Mouse (Mus musculus) midbrain, embryonic 14.5 days (tissue): ENCODE data around the gene Arl10. TPM values are rescaled to one million over a fixed set of nuclear protein-coding genes. Genes with fewer than 3 reads are reported as not detected.

Experiments used
- ATAC-seq: fragments of 200-750 bp; cut with Nextera tagmentation; 2 replicates; pipeline ENCODE4 v1.8.0; 2017; ENCODE audit warnings: moderate number of reproducible peaks, moderate library complexity; ENCODE audit not compliant: low FRiP score, low TSS enrichment
- DNase-seq: peaks from one replicate; pipeline ENCODE4 v3.0.0-alpha.2; 2015
- H3K27ac ChIP-seq: fragments of 300-500 bp; sonication (generic); replicated peaks from 2 replicates; pipeline ENCODE4 v1.5.1; 2014; ENCODE audit warnings: mild to moderate bottlenecking, low read depth, low read length, moderate library complexity
- H3K27me3 ChIP-seq: fragments of 300-500 bp; sonication (generic); 2 replicates; pipeline ENCODE4 v1.6.1; 2014; ENCODE audit warnings: low read length, control low read depth, mixed read lengths; ENCODE audit not compliant: control insufficient read depth, insufficient read depth
- H3K36me3 ChIP-seq: fragments of 300-500 bp; sonication (generic); 2 replicates; pipeline ENCODE4 v1.6.1; 2014; ENCODE audit warnings: low read length, control low read depth; ENCODE audit not compliant: control insufficient read depth, insufficient read depth
- H3K4me1 ChIP-seq: fragments of 300-500 bp; sonication (generic); 2 replicates; pipeline ENCODE4 v1.6.1; 2014; ENCODE audit warnings: mild to moderate bottlenecking, antibody characterized with exemption, low read length, control low read depth; ENCODE audit not compliant: control insufficient read depth, insufficient read depth
- H3K4me2 ChIP-seq: fragments of 300-500 bp; sonication (generic); 2 replicates; pipeline ENCODE4 v1.6.1; 2014; ENCODE audit warnings: mild to moderate bottlenecking, low read length, moderate library complexity
- H3K4me3 ChIP-seq: fragments of 300-500 bp; sonication (generic); replicated peaks from 2 replicates; pipeline ENCODE4 v1.5.1; 2014; ENCODE audit warnings: low read depth, low read length
- H3K9ac ChIP-seq: fragments of 300-500 bp; sonication (generic); replicated peaks from 2 replicates; pipeline ENCODE4 v1.6.1; 2014; ENCODE audit warnings: mild to moderate bottlenecking, low read length, moderate library complexity
- H3K9me3 ChIP-seq: fragments of 300-500 bp; sonication (generic); 2 replicates; pipeline ENCODE4 v1.6.1; 2016; ENCODE audit warnings: low read length, control low read depth, mixed read lengths; ENCODE audit not compliant: control insufficient read depth
- WGBS: fragments of 180-500 bp; shearing (Covaris S2); extraction: QIAGEN DNeasy Blood & Tissue Kit; methylation state at CpG from one replicate; pipeline ENCODE4 v1.1.7; 2014; 5-methylcytosine and 5-hydroxymethylcytosine counted together
- polyA plus RNA-seq: library from polyadenylated mRNA; unstranded; fragments of >200 nt; fragmentation: Nextera tagmentation; extraction: Ambion mirVana; gene quantifications from 2 replicates; pipeline ENCODE4 v1.2.1, GENCODE M21; 2014

Gene Arl10
- polyA plus RNA-seq: 88.1 and 117 TPM in 2 replicates

- no peaks in the 10 kb centered on the region for H3K27me3 ChIP-seq
- H3K27ac ChIP-seq: peak within 1 kb of the TSS; percentile 75
- peak within 1 kb of the TSS; percentile 98 for H3K4me3 ChIP-seq
- H3K9me3 ChIP-seq: no peaks in the 10 kb centered on the region
- DNase-seq (peak; percentile 89), ATAC-seq (peak; percentile 91)
- H3K36me3 ChIP-seq: peaks cover 21% of the 10 kb centered on the region
- under 1% methylated on average over 55 of the region's 55 CpGs for WGBS
- H3K9ac ChIP-seq: peak within 1 kb of the TSS; percentile 82
- H3K4me1 ChIP-seq: peaks cover 14% of the 10 kb centered on the region
- peak within 1 kb of the TSS; percentile 93 for H3K4me2 ChIP-seq
These were observed at the start of gene Arl10 for GRCm38 (mm10) chr13:54574854-54575481. Arl10 (plus strand) TSS chr13:54575015.

- no peaks in the 10 kb centered on the region for H3K27me3 ChIP-seq
- DNase-seq: no peak
- 94% methylated on average over 6 of the region's 6 CpGs for WGBS
- peaks cover 72% of the 10 kb centered on the region for H3K36me3 ChIP-seq
- no peak overlapping the region for H3K27ac ChIP-seq
- no peaks in the 10 kb centered on the region for H3K9me3 ChIP-seq
- no peak overlapping the region for H3K4me2 ChIP-seq
- H3K4me1 ChIP-seq: no peaks in the 10 kb centered on the region
- H3K9ac ChIP-seq: no peak overlapping the region
- no peak overlapping the region for H3K4me3 ChIP-seq
- no peak for ATAC-seq
These were observed 47.7 kb upstream of the Arl10 start for GRCm38 (mm10) chr13:54527140-54527539.

GRCm38 (mm10) chr13:54532134-54532533 lies 42.7 kb upstream of the Arl10 start:
- Histone ChIP-seq H3K9me3 (no peaks in the 10 kb centered on the region), H3K9ac (no peak overlapping the region), H3K4me2 (no peak overlapping the region), H3K4me3 (no peak overlapping the region), H3K36me3 (peaks cover 65% of the 10 kb centered on the region), H3K27me3 (no peaks in the 10 kb centered on the region), H3K27ac (no peak overlapping the region), H3K4me1 (no peaks in the 10 kb centered on the region)
- DNase-seq (no peak), ATAC-seq (no peak)

GRCm38 (mm10) chr13:54548036-54548435 lies 26.8 kb upstream of the Arl10 start:
- DNase-seq (no peak), ATAC-seq (no peak)
- no peak overlapping the region for H3K4me3 ChIP-seq
- H3K9ac ChIP-seq: no peak overlapping the region
- no peak overlapping the region for H3K4me2 ChIP-seq
- no peaks in the 10 kb centered on the region for H3K4me1 ChIP-seq
- no peak overlapping the region for H3K27ac ChIP-seq
- 83% methylated on average over 7 of the region's 7 CpGs for WGBS
- no peaks in the 10 kb centered on the region for H3K9me3 ChIP-seq
- H3K36me3 ChIP-seq: peaks cover 77% of the 10 kb centered on the region
- H3K27me3 ChIP-seq: no peaks in the 10 kb centered on the region

GRCm38 (mm10) chr13:54556176-54556575 lies 18.6 kb upstream of the Arl10 start:
- H3K9me3 ChIP-seq: no peaks in the 10 kb centered on the region
- H3K9ac ChIP-seq: no peak overlapping the region
- no peak for ATAC-seq
- H3K36me3 ChIP-seq: peaks cover 96% of the 10 kb centered on the region
- no peak for DNase-seq
- 95% methylated on average over 9 of the region's 9 CpGs for WGBS
- no peaks in the 10 kb centered on the region for H3K4me1 ChIP-seq
- H3K27me3 ChIP-seq: no peaks in the 10 kb centered on the region
- H3K27ac ChIP-seq: no peak overlapping the region
- H3K4me3 ChIP-seq: no peak overlapping the region
- H3K4me2 ChIP-seq: no peak overlapping the region

- Histone ChIP-seq H3K27ac (no peak overlapping the region), H3K9ac (no peak overlapping the region), H3K4me2 (no peak overlapping the region), H3K36me3 (peaks cover 95% of the 10 kb centered on the region), H3K27me3 (no peaks in the 10 kb centered on the region), H3K4me3 (no peak overlapping the region), H3K9me3 (no peaks in the 10 kb centered on the region), H3K4me1 (no peaks in the 10 kb centered on the region)
- no peak for DNase-seq
- 97% methylated on average over 3 of the region's 3 CpGs for WGBS
- ATAC-seq: no peak
These were observed 18.0 kb upstream of the Arl10 start for GRCm38 (mm10) chr13:54556796-54557195.

GRCm38 (mm10) chr13:54557652-54558051 lies 17.2 kb upstream of the Arl10 start:
- Histone ChIP-seq H3K9ac (no peak overlapping the region), H3K27me3 (no peaks in the 10 kb centered on the region), H3K4me2 (no peak overlapping the region), H3K4me1 (no peaks in the 10 kb centered on the region), H3K36me3 (peaks cover 95% of the 10 kb centered on the region), H3K27ac (no peak overlapping the region), H3K9me3 (no peaks in the 10 kb centered on the region), H3K4me3 (no peak overlapping the region)
- DNase-seq (no peak), ATAC-seq (no peak)
- WGBS: 90% methylated on average over 1 of the region's 1 CpGs

- Histone ChIP-seq H3K4me1 (0 out of 2 replicates have a peak, but pooled peaks cover 8% of the 10 kb centered on the region), H3K27me3 (no peaks in the 10 kb centered on the region), H3K9ac (no peak overlapping the region), H3K27ac (no peak overlapping the region), H3K9me3 (no peaks in the 10 kb centered on the region), H3K4me3 (no peak overlapping the region), H3K4me2 (no peak overlapping the region), H3K36me3 (peaks cover 82% of the 10 kb centered on the region)
- DNase-seq (no peak), ATAC-seq (no peak)
- WGBS: 96% methylated on average over 2 of the region's 2 CpGs
These were observed 15.2 kb upstream of the Arl10 start for GRCm38 (mm10) chr13:54559656-54560055.

- Histone ChIP-seq H3K9ac (no peak overlapping the region), H3K27ac (no peak overlapping the region), H3K36me3 (peaks cover 74% of the 10 kb centered on the region), H3K27me3 (no peaks in the 10 kb centered on the region), H3K9me3 (no peaks in the 10 kb centered on the region), H3K4me2 (no peak overlapping the region), H3K4me1 (0 out of 2 replicates have a peak, but pooled peaks cover 8% of the 10 kb centered on the region), H3K4me3 (no peak overlapping the region)
- no peak for ATAC-seq
- no peak for DNase-seq
- WGBS: 94% methylated on average over 7 of the region's 7 CpGs
These were observed 14.2 kb upstream of the Arl10 start for GRCm38 (mm10) chr13:54560608-54561007.
